Mouse (Mus musculus): ENCODE measurements around the gene Adra1b.

DNA sequence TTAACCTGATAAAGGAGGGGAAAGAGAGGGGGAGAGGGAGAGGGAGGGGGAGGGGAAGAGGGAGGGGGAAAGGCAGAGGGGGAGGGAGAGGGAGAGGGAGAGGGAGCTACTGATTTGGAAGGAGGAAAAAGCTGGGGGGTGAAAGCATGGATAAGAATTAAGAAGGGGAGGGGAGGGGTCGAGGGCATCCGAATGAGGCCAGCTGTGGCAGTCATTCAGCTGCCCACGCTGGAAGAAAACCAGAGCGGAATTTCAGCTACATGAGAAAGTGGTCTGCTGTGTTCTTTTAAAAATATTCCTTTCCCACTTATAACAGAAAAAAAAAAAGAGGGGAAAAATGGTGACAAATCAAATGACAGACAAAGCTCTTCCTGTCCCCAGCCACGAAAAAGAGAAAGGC is 88.5 kb downstream of the Adra1b start:
- TF ChIP-seq POLR2A (IDR thresholded peaks at IDR 0.05; ENCODE audit: insufficient read depth, low read depth, low read length), result no peak
- no peak for TF ChIP-seq CTCF (IDR thresholded peaks at IDR 0.05; ENCODE audit: insufficient read depth, low read depth, low read length)

Measured in olfactory bulb, adult 2 months (tissue).